Mouse (Mus musculus) G1E (cell line): ENCODE data around the gene Atxn7l2. TPM values are rescaled to one million over a fixed set of nuclear protein-coding genes. Genes with fewer than 3 reads are reported as not detected.

ENCODE experiments used
- ATAC-seq: 2 replicates; pipeline ENCODE4 v1.8.0; 2016; ENCODE audit warnings: mild to moderate bottlenecking; ENCODE audit not compliant: insufficient number of reproducible peaks, poor library complexity, low FRiP score, severe bottlenecking; ENCODE audit errors: extremely low read depth
- DNase-seq: peaks from one replicate; pipeline ENCODE4 v3.0.0; 2012; ENCODE audit warnings: low spot score
- H3K27me3 ChIP-seq: 2 replicates; pipeline ENCODE4 v1.6.1; 2012; ENCODE audit warnings: mild to moderate bottlenecking, low read length, inconsistent platforms; ENCODE audit not compliant: insufficient read depth
- H3K36me3 ChIP-seq: replicated peaks from 2 replicates; pipeline ENCODE3; 2012; ENCODE audit warnings: mild to moderate bottlenecking, inconsistent platforms
- H3K4me1 ChIP-seq: 2 replicates; pipeline ENCODE4 v1.6.1; 2012; ENCODE audit warnings: low read depth, low read length, inconsistent platforms, mixed read lengths; ENCODE audit not compliant: insufficient read depth
- H3K4me3 ChIP-seq: 2 replicates; pipeline ENCODE4 v1.5.1; 2012; ENCODE audit warnings: low read depth, mild to moderate bottlenecking, inconsistent platforms, low read length, moderate library complexity, mixed read lengths
- H3K9me3 ChIP-seq: replicated peaks from 2 replicates; pipeline ENCODE4 v1.6.1; 2012; ENCODE audit warnings: inconsistent platforms
- CTCF ChIP-seq: IDR thresholded peaks from 2 replicates; pipeline ENCODE4 v1.5.1; 2012; ENCODE audit warnings: low read depth, low read length, inconsistent platforms, mixed read lengths
- GATA1 ChIP-seq: IDR thresholded peaks from 2 replicates; pipeline ENCODE4 v1.6.1; 2012; ENCODE audit warnings: borderline replicate concordance, low read length, inconsistent platforms, mixed read lengths
- GATA2 ChIP-seq: IDR thresholded peaks from 2 replicates; pipeline ENCODE4 v1.6.1; 2012; ENCODE audit warnings: low read depth, low read length, inconsistent platforms, borderline replicate concordance
- POLR2AphosphoS5 ChIP-seq: IDR thresholded peaks from 2 replicates; pipeline ENCODE4 v1.6.1; 2012; ENCODE audit warnings: low read depth, low read length, inconsistent platforms; ENCODE audit not compliant: insufficient replicate concordance
- TAL1 ChIP-seq: conservative IDR thresholded peaks from 2 replicates; pipeline ENCODE4 v1.6.1; 2012; ENCODE audit warnings: low read depth, low read length, inconsistent platforms, mixed read lengths
- polyA plus RNA-seq: library from polyadenylated mRNA; stranded (reverse); fragments of >175 nt; gene quantifications from 2 replicates; pipeline ENCODE4 v1.2.3, GENCODE M21; 2012
- total RNA-seq, 2 experiments: library from RNA; stranded (forward) in 1 of 2; stranded (reverse) in 1 of 2; fragments of 200-1000 nt in 1 of 2; fragments of >200 nt in 1 of 2; fragmentation: Nextera tagmentation in 1 of 2; gene quantifications; 2 replicates each; pipeline ENCODE4 v1.2.3; 2014 to 2017

Atxn7l2 gene
- total and polyA plus RNA-seq, 3 experiments: 2.7 to 19.7 (median 8.0) TPM

DNA sequence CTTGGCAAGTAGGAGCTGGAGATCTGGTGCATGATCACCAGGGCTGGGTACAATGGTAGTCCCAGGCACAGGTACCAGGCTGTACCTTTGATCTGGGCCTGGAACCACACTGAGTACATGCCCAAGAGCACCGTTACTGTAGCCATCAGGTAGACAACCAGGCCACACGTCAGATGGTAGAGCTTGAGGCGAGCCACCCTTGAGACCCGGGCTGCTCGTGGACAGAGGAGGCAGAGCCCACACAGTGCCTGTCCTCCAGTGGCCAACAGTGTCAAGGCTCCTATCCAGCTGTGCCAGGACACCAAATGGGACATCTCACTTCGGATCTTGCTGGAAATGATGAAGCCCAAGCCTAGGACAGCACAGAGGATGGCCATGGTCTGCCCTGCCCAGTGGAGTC, 11.5 kb downstream of the Atxn7l2 start:
- ATAC-seq: no peak
- Histone ChIP-seq H3K36me3 (peaks cover 78% of the 10 kb centered on the region), H3K4me1 (peaks cover 48% of the 10 kb centered on the region), H3K4me3 (peak overlapping the region; percentile 82; the same call in 1 of the 2 replicates), H3K27me3 (no peaks in the 10 kb centered on the region), H3K9me3 (no peaks in the 10 kb centered on the region)
- TF ChIP-seq CTCF: no peak
- TF ChIP-seq TAL1: no peak
- TF ChIP-seq GATA1: no peak
- TF ChIP-seq GATA2: no peak
- no peak for DNase-seq

DNA sequence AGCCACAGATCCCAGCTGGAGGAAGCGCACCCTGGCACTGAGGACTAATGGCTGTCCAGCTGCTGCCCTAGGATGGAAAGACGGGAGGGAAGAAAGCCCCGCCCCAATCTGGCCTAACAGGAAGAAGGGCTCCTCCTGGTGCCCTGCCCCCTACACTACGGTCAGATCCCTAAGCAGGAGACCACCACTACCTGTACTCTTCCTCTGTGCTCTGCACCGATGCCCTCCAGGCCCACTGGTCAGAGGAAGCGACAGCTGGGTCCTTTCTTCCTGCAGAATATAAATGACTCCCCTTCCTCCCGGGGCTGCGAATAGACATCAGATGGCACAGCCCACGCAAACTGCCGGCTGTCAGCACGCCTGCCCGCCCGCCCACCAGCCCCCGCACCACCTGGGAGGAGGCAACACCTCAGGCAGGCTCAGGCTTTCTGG, 13.7 kb downstream of the Atxn7l2 start:
- Histone ChIP-seq H3K27me3 (no peaks in the 10 kb centered on the region), H3K4me1 (peaks cover 36% of the 10 kb centered on the region), H3K4me3 (no peak overlapping the region), H3K36me3 (peaks cover 68% of the 10 kb centered on the region), H3K9me3 (no peaks in the 10 kb centered on the region)
- DNase-seq: no peak
- TF ChIP-seq TAL1: no peak
- no peak for TF ChIP-seq CTCF
- no peak for TF ChIP-seq POLR2AphosphoS5
- no peak for TF ChIP-seq GATA2
- no peak for TF ChIP-seq GATA1
- ATAC-seq: no peak

DNA sequence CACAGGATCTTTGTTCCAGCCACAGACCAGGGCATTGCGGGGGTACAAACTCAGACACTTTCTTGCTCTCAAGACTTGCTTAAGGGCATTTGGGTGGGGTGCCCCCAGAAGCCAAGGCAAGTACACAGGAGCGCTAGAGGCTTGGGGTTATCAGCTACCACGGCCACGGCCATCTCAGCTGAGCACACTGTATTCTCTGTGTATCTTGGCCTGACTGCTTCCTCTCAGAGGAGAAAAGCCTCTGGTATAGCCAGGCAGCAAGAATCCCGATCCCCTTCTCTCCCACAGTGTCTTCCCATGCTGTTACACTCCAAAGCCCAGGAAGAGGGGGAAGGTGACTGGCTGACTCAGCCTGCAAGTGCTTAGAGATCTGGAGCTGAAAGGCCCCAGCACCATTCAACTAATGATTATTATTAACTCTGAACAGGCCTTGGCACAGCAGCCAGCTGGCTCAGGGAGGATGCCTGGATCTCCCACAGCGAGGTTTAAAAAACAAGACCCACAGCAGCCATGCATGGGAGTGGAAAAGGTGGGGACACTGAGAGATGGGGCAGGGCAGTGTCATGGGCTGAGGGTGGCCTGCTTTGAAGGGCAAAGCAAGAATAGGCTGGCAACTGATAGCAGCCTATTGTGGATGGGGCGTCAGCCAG, 14.7 kb downstream of the Atxn7l2 start:
- no peak overlapping the region for H3K4me3 ChIP-seq
- peaks cover 28% of the 10 kb centered on the region for H3K4me1 ChIP-seq
- no peaks in the 10 kb centered on the region for H3K9me3 ChIP-seq
- ATAC-seq (no peak), DNase-seq (no peak)
- peaks cover 60% of the 10 kb centered on the region for H3K36me3 ChIP-seq
- no peaks in the 10 kb centered on the region for H3K27me3 ChIP-seq
- TF ChIP-seq TAL1 (no peak), GATA1 (no peak), POLR2AphosphoS5 (no peak), CTCF (no peak), GATA2 (no peak)

DNA sequence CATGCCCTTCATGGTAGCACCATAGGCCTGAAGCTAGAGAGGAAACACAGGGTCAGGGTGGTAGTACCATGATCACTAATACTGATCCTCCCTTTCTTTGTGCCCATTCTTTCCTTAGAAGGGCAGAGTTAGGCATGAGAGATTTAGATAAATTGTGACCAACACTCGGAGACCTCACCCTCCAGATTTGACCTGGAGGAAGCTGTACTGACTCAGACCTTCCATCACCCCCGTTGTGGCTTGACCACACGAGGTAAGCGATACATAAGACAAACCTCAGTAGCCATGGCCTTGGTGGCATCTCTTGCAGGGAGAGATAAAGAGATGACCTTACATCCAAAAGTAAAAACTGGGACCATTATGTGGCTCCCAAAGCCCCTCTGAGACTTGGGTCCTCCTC, 15.4 kb downstream of the Atxn7l2 start:
- ATAC-seq (no peak), DNase-seq (no peak)
- H3K4me1 ChIP-seq: peaks cover 28% of the 10 kb centered on the region
- no peaks in the 10 kb centered on the region for H3K9me3 ChIP-seq
- H3K36me3 ChIP-seq: peaks cover 60% of the 10 kb centered on the region
- no peak overlapping the region for H3K4me3 ChIP-seq
- H3K27me3 ChIP-seq: no peaks in the 10 kb centered on the region
- TF ChIP-seq GATA2 (no peak), TAL1 (no peak), CTCF (no peak), POLR2AphosphoS5 (no peak), GATA1 (no peak)

DNA sequence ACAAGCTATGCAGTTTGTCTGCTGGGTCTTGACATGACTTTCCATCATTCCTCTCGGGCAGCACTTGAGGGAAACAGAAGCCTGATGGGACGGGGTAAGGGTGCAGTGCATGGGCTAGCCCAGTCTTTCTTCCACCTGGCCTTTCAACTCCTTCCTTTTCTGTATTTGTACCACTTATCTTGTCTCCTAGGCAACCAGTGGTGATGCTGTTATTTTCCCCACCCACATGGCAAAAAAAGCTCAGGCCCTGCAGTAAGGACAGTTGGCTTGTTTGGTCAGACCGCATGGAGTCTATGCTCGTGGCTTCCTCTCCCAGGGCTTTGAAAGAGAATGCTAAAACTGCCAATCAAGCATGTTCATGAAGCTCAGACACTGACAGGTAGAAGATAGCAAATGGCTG, 17.0 kb downstream of the Atxn7l2 start:
- Histone ChIP-seq H3K9me3 (no peaks in the 10 kb centered on the region), H3K4me1 (peaks cover 14% of the 10 kb centered on the region)
- ATAC-seq: no peak

DNA sequence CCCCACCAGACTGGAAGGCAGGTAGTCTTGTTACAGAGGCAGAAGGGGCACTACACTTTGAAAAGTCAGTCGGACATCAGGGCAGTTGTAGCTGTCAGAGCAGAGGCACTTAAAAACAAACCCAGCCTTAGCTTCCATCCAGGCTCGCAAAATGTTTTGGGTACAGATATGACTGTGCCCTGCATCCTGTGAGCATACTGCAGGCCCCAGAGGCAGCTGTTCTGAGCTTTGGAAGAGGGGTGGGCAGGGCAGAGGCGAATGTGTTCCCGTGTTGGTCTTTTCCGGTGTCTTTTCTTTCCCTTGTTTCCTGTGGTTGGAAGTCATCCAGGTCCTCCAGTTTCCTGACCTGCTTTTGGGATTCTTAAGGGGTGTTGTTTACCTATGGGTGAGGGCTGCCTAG, 20.8 kb downstream of the Atxn7l2 start:
- TF ChIP-seq POLR2AphosphoS5: no peak
- no peak for TF ChIP-seq GATA1
- TF ChIP-seq GATA2: no peak
- TF ChIP-seq CTCF: no peak
- TF ChIP-seq TAL1: no peak
- DNase-seq (no peak), ATAC-seq (no peak)
- Histone ChIP-seq H3K4me3 (no peak overlapping the region), H3K4me1 (peaks cover 33% of the 10 kb centered on the region), H3K9me3 (no peaks in the 10 kb centered on the region), H3K27me3 (peaks cover 38% of the 10 kb centered on the region), H3K36me3 (peaks cover 17% of the 10 kb centered on the region)

More for the DNA sequence above, 17.0 kb downstream of the Atxn7l2 start:
- no peak overlapping the region for H3K4me3 ChIP-seq
- no peak for TF ChIP-seq GATA1
- TF ChIP-seq CTCF: no peak
- TF ChIP-seq GATA2: no peak
- peaks cover 51% of the 10 kb centered on the region for H3K36me3 ChIP-seq
- no peak for DNase-seq
- peaks cover 7% of the 10 kb centered on the region for H3K27me3 ChIP-seq
